Mouse (Mus musculus) MEL (cell line): ENCODE data around the gene Uncx.

Experiments used
- HCFC1 ChIP-seq: IDR thresholded peaks from 2 replicates; pipeline ENCODE4 v1.6.1; 2012; ENCODE audit warnings: low read depth, mild to moderate bottlenecking, inconsistent platforms, low read length, improper control_type of control experiment, moderate library complexity
- TAL1 ChIP-seq: IDR thresholded peaks from 2 replicates; pipeline ENCODE4 v1.6.1; 2012; ENCODE audit warnings: mild to moderate bottlenecking, inconsistent platforms, low read length, moderate library complexity, mixed read lengths

DNA sequence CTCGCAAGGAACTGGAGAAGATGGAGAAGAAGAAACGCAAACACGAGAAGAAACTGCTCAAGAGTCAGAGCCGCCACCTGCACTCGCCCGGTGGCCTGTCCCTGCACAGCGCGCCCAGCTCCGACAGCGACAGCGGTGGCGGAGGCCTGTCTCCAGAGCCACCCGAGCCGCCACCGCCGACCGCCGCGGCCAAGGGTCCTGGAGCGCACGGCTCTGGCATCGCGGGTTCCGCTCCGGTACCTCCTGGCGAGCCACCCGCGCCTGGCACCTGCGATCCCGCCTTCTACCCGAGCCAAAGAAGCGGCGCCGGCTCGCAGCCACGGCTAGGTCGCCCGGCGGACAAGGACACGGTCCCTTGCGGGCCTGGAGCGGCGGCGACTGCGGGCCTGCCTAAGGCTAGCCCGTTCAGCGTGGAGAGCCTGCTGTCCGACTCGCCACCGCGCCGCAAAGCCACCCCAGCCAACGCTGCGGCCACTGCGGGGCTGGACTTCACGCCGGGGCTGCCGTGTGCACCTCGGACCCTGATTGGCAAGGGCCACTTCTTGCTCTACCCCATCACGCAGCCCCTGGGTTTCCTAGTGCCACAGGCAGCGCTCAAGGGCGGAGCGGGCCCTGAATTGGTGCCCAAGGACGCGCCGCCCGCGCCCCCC is 3.6 kb downstream of the Uncx start:
- no peak for TF ChIP-seq HCFC1
- TF ChIP-seq TAL1, result no peak
